Comparison of ENCODE assay signal across 8 mouse cellular contexts in the genomic region with DNA sequence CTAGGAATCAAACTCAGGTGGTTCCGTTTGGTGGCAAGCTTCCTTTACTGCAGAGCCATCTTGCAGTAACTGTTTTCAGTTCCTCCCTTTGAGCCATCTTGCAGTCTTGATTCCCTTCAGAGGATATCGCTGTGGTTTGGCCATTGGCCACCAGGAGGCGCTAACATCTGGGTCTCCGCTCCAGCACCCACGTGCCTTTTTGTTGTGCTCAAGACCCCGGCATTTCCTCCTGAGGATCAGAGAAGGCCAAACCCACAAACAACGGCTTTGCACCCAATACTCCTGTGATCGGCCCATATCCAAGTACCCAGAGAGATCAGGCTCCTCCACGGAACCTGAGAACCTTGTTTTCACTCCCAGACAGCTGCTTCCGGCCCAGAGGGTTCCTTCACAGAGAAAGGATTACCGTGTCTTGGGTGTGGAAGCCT. TPM values are rescaled to one million over a fixed set of nuclear protein-coding genes. Genes with fewer than 3 reads are reported as not detected.
DNase-seq lines count a peak whose midpoint lies in the region; ATAC-seq and TF ChIP-seq lines count a peak whose summit lies in the region.

No protein-coding gene starts in this region.

- no peaks in the 10 kb centered on the region for H3K4me1 ChIP-seq in hindbrain, postnatal 0 days (ENCODE audit: insufficient read depth, low read length)

- H3K27ac ChIP-seq in gastrocnemius, adult 2 months, result peak overlapping the region; percentile 67
- H3K27ac ChIP-seq in hindbrain, postnatal 0 days, result no peak overlapping the region
- no peak overlapping the region for H3K27ac ChIP-seq in left cerebral cortex, adult 2 months

- peak overlapping the region; percentile 64 for H3K4me3 ChIP-seq in gastrocnemius, adult 2 months
- H3K4me3 ChIP-seq in hindbrain, postnatal 0 days (ENCODE audit: low read length), result no peak overlapping the region
- H3K4me3 ChIP-seq in left cerebral cortex, adult 2 months, result peak overlapping the region; percentile 16; the same call in 1 of the 2 replicates

- no peaks in the 10 kb centered on the region for H3K36me3 ChIP-seq in hindbrain, postnatal 0 days (ENCODE audit: insufficient read depth, low read length)

- ATAC-seq in common myeloid progenitor, adult 5-6 weeks (replicated peaks; ENCODE audit: low read depth, poor library complexity, severe bottlenecking), result peak; percentile 95
- peak; percentile 81 for ATAC-seq in hindbrain, postnatal 0 days
- peak; percentile 95 for ATAC-seq in megakaryocyte, adult 5-6 weeks (ENCODE audit: poor library complexity, severe bottlenecking)

- no peak overlapping the region for H3K9ac ChIP-seq in hindbrain, postnatal 0 days (replicated peaks; ENCODE audit: low read length)

- intact Hi-C loops in gastrocnemius, adult 2 months (cut with DNase I), result loop anchor here (1.0 kb wide), 1 partner anchor 38 kb away; no protein-coding TSS in a partner anchor
- intact Hi-C loops in left cerebral cortex, adult 2 months (cut with DNase I), result loop anchor here (1.0 kb wide), 1 partner anchor 38 kb away; no protein-coding TSS in a partner anchor

- peak; percentile 91 for TF ChIP-seq CTCF in gastrocnemius, adult 2 months (IDR thresholded peaks at IDR 0.05)
- peak; percentile 89 for TF ChIP-seq CTCF in hindbrain, postnatal 0 days (IDR thresholded peaks at IDR 0.05; ENCODE audit: low read depth)
- TF ChIP-seq CTCF in left cerebral cortex, adult 2 months (IDR thresholded peaks at IDR 0.05), result peak; percentile 87

- WGBS in hindbrain, postnatal 0 days, result 13% methylated on average over 11 of the region's 11 CpGs

- H3K27me3 ChIP-seq in hindbrain, postnatal 0 days (ENCODE audit: insufficient read depth, low read length), result no peaks in the 10 kb centered on the region

- H3K9me3 ChIP-seq in hindbrain, postnatal 0 days (ENCODE audit: low read length), result no peaks in the 10 kb centered on the region

- peak overlapping the region; percentile 29; the same call in 1 of the 2 replicates for H3K4me2 ChIP-seq in hindbrain, postnatal 0 days (ENCODE audit: low read depth, low read length)

- peak; percentile 74 for DNase-seq in WW6 (ENCODE audit: low read depth, low spot score)
- peak; percentile 91 for DNase-seq in gastrocnemius, adult 2 months
- peak; percentile 88 for DNase-seq in hindbrain, postnatal 0 days (ENCODE audit: low spot score)
- peak; percentile 81 for DNase-seq in left cerebral cortex, adult 2 months (ENCODE audit: extremely low spot score in 1 of 2, low spot score in 2 of 2)
- DNase-seq in right cerebral cortex, postnatal 10 days (ENCODE audit: low spot score in 2 of 2), result peak; percentile 85 to 87
- DNase-seq in urinary bladder, postnatal 14 days (ENCODE audit: low spot score), result peak; percentile 90

RNA-seq across cellular contexts. Expression of a gene that starts 18.8 kb away (rescaled TPM):
- total RNA-seq in common myeloid progenitor, adult 5-6 weeks (2017), result 93.8 and 95.0 TPM in 2 replicates
- total RNA-seq in gastrocnemius, adult 2 months (2021), result 100 to 1,000 TPM; 100 to 131 TPM
- total RNA-seq in hindbrain, postnatal 0 days (2014; rRNA removed), result 51.0 and 57.6 TPM in 2 replicates
- polyA plus RNA-seq in hindbrain, postnatal 0 days (2015; fragmentation: Nextera tagmentation; extraction: Ambion mirVana), result 43.1 and 46.1 TPM in 2 replicates
- total RNA-seq in left cerebral cortex, adult 2 months (2021), result 10 to 100 TPM; 60.1 to 75.3 TPM
- 105 and 106 TPM in 2 replicates for total RNA-seq in megakaryocyte, adult 5-6 weeks (2015)
- total RNA-seq in megakaryocyte, adult 5-6 weeks (2017), result 99.1 and 108 TPM in 2 replicates

RNA-seq across cellular contexts. Expression of a gene that starts 19.2 kb away (rescaled TPM):
- 3.1 and 3.4 TPM in 2 replicates for total RNA-seq in common myeloid progenitor, adult 5-6 weeks (2017)
- total RNA-seq in gastrocnemius, adult 2 months (2021), result 1 to 10 TPM; 2.0 to 3.0 TPM
- 8.5 and 14.4 TPM in 2 replicates for total RNA-seq in hindbrain, postnatal 0 days (2014; rRNA removed)
- 1.3 and 1.4 TPM in 2 replicates for polyA plus RNA-seq in hindbrain, postnatal 0 days (2015; fragmentation: Nextera tagmentation; extraction: Ambion mirVana)
- total RNA-seq in left cerebral cortex, adult 2 months (2021), result 10 to 100 TPM; 12.1 to 14.9 TPM
- 2.1 and 3.1 TPM in 2 replicates for total RNA-seq in megakaryocyte, adult 5-6 weeks (2015)
- total RNA-seq in megakaryocyte, adult 5-6 weeks (2017), result 2.2 and 3.1 TPM in 2 replicates

RNA-seq across cellular contexts. Expression of a gene that starts 19.2 kb away (rescaled TPM):
- total RNA-seq in common myeloid progenitor, adult 5-6 weeks (2017), result not detected in 2 replicates
- not detected for total RNA-seq in gastrocnemius, adult 2 months (2021)
- not detected in 2 replicates for total RNA-seq in hindbrain, postnatal 0 days (2014; rRNA removed)
- not detected in 2 replicates for polyA plus RNA-seq in hindbrain, postnatal 0 days (2015; fragmentation: Nextera tagmentation; extraction: Ambion mirVana)
- total RNA-seq in left cerebral cortex, adult 2 months (2021), result under 1 TPM in 1 of 2 experiments, not detected in 1; 0.98 TPM
- total RNA-seq in megakaryocyte, adult 5-6 weeks (2015), result not detected in 2 replicates
- total RNA-seq in megakaryocyte, adult 5-6 weeks (2017), result not detected in 2 replicates

RNA-seq across cellular contexts. Expression of a gene that starts 29.1 kb away (rescaled TPM):
- 255 and 314 TPM in 2 replicates for total RNA-seq in common myeloid progenitor, adult 5-6 weeks (2017)
- total RNA-seq in gastrocnemius, adult 2 months (2021), result 100 to 1,000 TPM; 116 to 287 TPM
- 87.7 and 106 TPM in 2 replicates for total RNA-seq in hindbrain, postnatal 0 days (2014; rRNA removed)
- polyA plus RNA-seq in hindbrain, postnatal 0 days (2015; fragmentation: Nextera tagmentation; extraction: Ambion mirVana), result 150 and 157 TPM in 2 replicates
- 100 to 1,000 TPM; 111 to 120 TPM for total RNA-seq in left cerebral cortex, adult 2 months (2021)
- 137 and 142 TPM in 2 replicates for total RNA-seq in megakaryocyte, adult 5-6 weeks (2015)
- 505 and 509 TPM in 2 replicates for total RNA-seq in megakaryocyte, adult 5-6 weeks (2017)

RNA-seq across cellular contexts. Expression of a gene that starts 54.3 kb away (rescaled TPM):
- total RNA-seq in common myeloid progenitor, adult 5-6 weeks (2017), result 1.1 TPM in 2 replicates
- total RNA-seq in gastrocnemius, adult 2 months (2021), result 10 to 100 TPM; 23.3 to 34.5 TPM
- total RNA-seq in hindbrain, postnatal 0 days (2014; rRNA removed), result 1.7 and 3.7 TPM in 2 replicates
- 1.6 and 2.2 TPM in 2 replicates for polyA plus RNA-seq in hindbrain, postnatal 0 days (2015; fragmentation: Nextera tagmentation; extraction: Ambion mirVana)
- 1 to 10 TPM; 6.1 to 6.9 TPM for total RNA-seq in left cerebral cortex, adult 2 months (2021)
- total RNA-seq in megakaryocyte, adult 5-6 weeks (2015), result 1.1 and 5.4 TPM in 2 replicates
- total RNA-seq in megakaryocyte, adult 5-6 weeks (2017), result 2.1 and 5.5 TPM in 2 replicates
